Comparison of ENCODE assay signal across 16 mouse cellular contexts in the genomic region with DNA sequence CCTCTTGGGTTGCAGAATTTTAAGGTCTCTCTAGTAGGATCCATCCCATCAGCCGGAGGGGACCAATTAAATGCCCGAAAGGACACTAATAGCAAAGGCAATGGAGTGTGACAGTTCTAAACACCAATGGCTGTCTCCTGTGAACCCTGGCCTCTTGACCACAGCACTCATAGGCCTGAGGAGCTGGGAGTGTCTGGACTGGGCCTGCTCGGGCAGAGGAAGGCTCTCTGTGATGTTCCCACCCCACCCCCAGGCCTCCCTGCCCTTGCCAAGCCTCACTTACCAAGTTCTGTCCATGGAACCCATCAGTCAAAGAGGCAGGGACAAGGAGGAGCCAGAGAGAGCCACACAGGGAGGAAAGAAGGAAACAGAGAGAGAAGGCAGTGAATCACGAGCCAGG.
"Had no signal": no experiment of that assay in that cellular context is flagged by ENCODE, and none has a peak within 500 bp of the region (broad histone marks: within the 10 kb centered on the region; RNA-seq: fewer than 3 reads in every experiment).

No protein-coding gene starts in this region.

- H3K4me2 ChIP-seq: liver, embryonic 13.5 days; midbrain, embryonic 12.5 days; neural tube, embryonic 13.5 days; stomach, embryonic 15.5 days had no signal

- H3K4me3 ChIP-seq: left cerebral cortex, adult 2 months; liver, embryonic 13.5 days; midbrain, embryonic 12.5 days; myocyte; neural tube, embryonic 13.5 days; stomach, embryonic 15.5 days had no signal

- H3K4me1 ChIP-seq: midbrain, embryonic 12.5 days; neural tube, embryonic 13.5 days had no signal

- ATAC-seq: intestine, postnatal 0 days; midbrain, embryonic 16.5 days had no signal

- H3K36me3 ChIP-seq: liver, embryonic 13.5 days; midbrain, embryonic 12.5 days; neural tube, embryonic 13.5 days; stomach, embryonic 15.5 days had no signal

- H3K9me3 ChIP-seq: liver, embryonic 13.5 days; midbrain, embryonic 12.5 days; neural tube, embryonic 13.5 days; stomach, embryonic 15.5 days had no signal

- H3K27ac ChIP-seq: left cerebral cortex, adult 2 months; liver, embryonic 13.5 days; midbrain, embryonic 12.5 days; neural tube, embryonic 13.5 days; stomach, embryonic 15.5 days had no signal

- DNase-seq: kidney, postnatal 10 days; layer of hippocampus, postnatal 36 days; liver, embryonic 13.5 days; lung, adult 2 months; lung, postnatal 14 days; lung, postnatal 4 days; right cerebral cortex, postnatal 25 days; spleen, adult 18-20 months; thymus, postnatal 25 days had no signal

- H3K27me3 ChIP-seq: stomach, embryonic 15.5 days had no signal

- H3K9ac ChIP-seq: liver, embryonic 13.5 days; midbrain, embryonic 12.5 days; neural tube, embryonic 13.5 days; stomach, embryonic 15.5 days had no signal
